Mouse (Mus musculus): ENCODE measurements around the gene Tmem11. TPM values are rescaled to one million over a fixed set of nuclear protein-coding genes. Genes with fewer than 3 reads are reported as not detected.
A peak's percentile ranks its signal among the peaks of the same experiment; 100 is the strongest.

Gene Tmem11
- total and polyA plus RNA-seq, 2 experiments = 19.8 to 67.8 TPM

GRCm38 (mm10) chr11:60837644-60838406, 41.2 kb downstream of the Tmem11 start:
- WGBS = 34% methylated on average over 10 of the region's 10 CpGs
- Histone ChIP-seq H3K27me3 (ENCODE audit: control insufficient read depth, insufficient read depth, low read length) (no peaks in the 10 kb centered on the region), H3K9ac (ENCODE audit: low read depth, low read length) (no peak overlapping the region), H3K4me3 (ENCODE audit: insufficient read depth, low read depth, low read length) (no peak overlapping the region), H3K79me2 (ENCODE audit: control insufficient read depth, insufficient read depth, low read length) (no peaks in the 10 kb centered on the region; the same call in 1 of the 2 replicates), H3K27ac (replicated peaks; ENCODE audit: insufficient read depth, low read depth, low read length) (peak overlapping the region; percentile 18; the same call in 1 of the 2 replicates), H3K4me1 (ENCODE audit: control insufficient read depth, insufficient read depth, low read length) (peaks cover 2% of the 10 kb centered on the region; the same call in 1 of the 2 replicates), H3K36me3 (ENCODE audit: control insufficient read depth, insufficient read depth, low read length) (no peaks in the 10 kb centered on the region)
- DNase-seq (ENCODE audit: extremely low read depth, low read depth, low spot score) = peak; percentile 81
- no peak for TF ChIP-seq POLR2A (IDR thresholded peaks at IDR 0.05; ENCODE audit: extremely low read depth, insufficient read depth, low read length)
- TF ChIP-seq CTCF (IDR thresholded peaks at IDR 0.05; ENCODE audit: low read depth, low read length) = no peak

GRCm38 (mm10) chr11:60836897-60837296, 42.2 kb downstream of the Tmem11 start:
- no peak for DNase-seq (ENCODE audit: extremely low read depth, low read depth, low spot score)
- H3K27me3 ChIP-seq (ENCODE audit: control insufficient read depth, insufficient read depth, low read length) = no peaks in the 10 kb centered on the region
- TF ChIP-seq CTCF (IDR thresholded peaks at IDR 0.05; ENCODE audit: low read depth, low read length) = no peak
- TF ChIP-seq POLR2A (IDR thresholded peaks at IDR 0.05; ENCODE audit: extremely low read depth, insufficient read depth, low read length) = no peak
- no peak overlapping the region for H3K27ac ChIP-seq (replicated peaks; ENCODE audit: insufficient read depth, low read depth, low read length)
- H3K36me3 ChIP-seq (ENCODE audit: control insufficient read depth, insufficient read depth, low read length) = no peaks in the 10 kb centered on the region
- 96% methylated on average over 6 of the region's 6 CpGs for WGBS
- no peak overlapping the region for H3K9ac ChIP-seq (ENCODE audit: low read depth, low read length)
- no peak overlapping the region for H3K4me3 ChIP-seq (ENCODE audit: insufficient read depth, low read depth, low read length)
- peaks cover 2% of the 10 kb centered on the region; the same call in 1 of the 2 replicates for H3K4me1 ChIP-seq (ENCODE audit: control insufficient read depth, insufficient read depth, low read length)
- no peaks in the 10 kb centered on the region; the same call in 1 of the 2 replicates for H3K79me2 ChIP-seq (ENCODE audit: control insufficient read depth, insufficient read depth, low read length)

GRCm38 (mm10) chr11:60830433-60831052, 48.5 kb downstream of the Tmem11 start, which contains the start of gene Dhrs7b:
Dhrs7b (plus strand) TSS chr11:60830631.
- Histone ChIP-seq H3K27ac (replicated peaks; ENCODE audit: insufficient read depth, low read depth, low read length) (peak within 1 kb of the TSS; percentile 78), H3K79me2 (ENCODE audit: control insufficient read depth, insufficient read depth, low read length) (no peaks in the 10 kb centered on the region), H3K4me1 (ENCODE audit: control insufficient read depth, insufficient read depth, low read length) (peaks cover 10% of the 10 kb centered on the region)

GRCm38 (mm10) chr11:60828903-60829302, 50.2 kb downstream of the Tmem11 start:
- Histone ChIP-seq H3K36me3 (ENCODE audit: control insufficient read depth, insufficient read depth, low read length) (no peaks in the 10 kb centered on the region), H3K79me2 (ENCODE audit: control insufficient read depth, insufficient read depth, low read length) (no peaks in the 10 kb centered on the region), H3K27me3 (ENCODE audit: control insufficient read depth, insufficient read depth, low read length) (no peaks in the 10 kb centered on the region), H3K9ac (ENCODE audit: low read depth, low read length) (no peak overlapping the region), H3K4me1 (ENCODE audit: control insufficient read depth, insufficient read depth, low read length) (peaks cover 10% of the 10 kb centered on the region), H3K4me3 (ENCODE audit: insufficient read depth, low read depth, low read length) (no peak overlapping the region), H3K27ac (replicated peaks; ENCODE audit: insufficient read depth, low read depth, low read length) (no peak overlapping the region)
- TF ChIP-seq CTCF (IDR thresholded peaks at IDR 0.05; ENCODE audit: low read depth, low read length) (peak; percentile 46; the same call in 1 of the 2 replicates), POLR2A (IDR thresholded peaks at IDR 0.05; ENCODE audit: extremely low read depth, insufficient read depth, low read length) (no peak)
- DNase-seq (ENCODE audit: extremely low read depth, low read depth, low spot score) = peak; percentile 79
- 23% methylated on average over 2 of the region's 2 CpGs for WGBS

More at GRCm38 (mm10) chr11:60830433-60831052, 48.5 kb downstream of the Tmem11 start, which contains the start of gene Dhrs7b:
- no peaks in the 10 kb centered on the region for H3K36me3 ChIP-seq (ENCODE audit: control insufficient read depth, insufficient read depth, low read length)
- H3K27me3 ChIP-seq (ENCODE audit: control insufficient read depth, insufficient read depth, low read length) = no peaks in the 10 kb centered on the region
- WGBS = under 1% methylated on average over 34 of the region's 34 CpGs
- peak within 1 kb of the TSS; percentile 83 for H3K9ac ChIP-seq (ENCODE audit: low read depth, low read length)
- H3K4me3 ChIP-seq (ENCODE audit: insufficient read depth, low read depth, low read length) = peak within 1 kb of the TSS; percentile 76
- peak; percentile 97 for DNase-seq (ENCODE audit: extremely low read depth, low read depth, low spot score)
- no peak for TF ChIP-seq POLR2A (IDR thresholded peaks at IDR 0.05; ENCODE audit: extremely low read depth, insufficient read depth, low read length)
- TF ChIP-seq CTCF (IDR thresholded peaks at IDR 0.05; ENCODE audit: low read depth, low read length) = no peak

GRCm38 (mm10) chr11:60827241-60827945, 51.7 kb downstream of the Tmem11 start:
- no peaks in the 10 kb centered on the region for H3K36me3 ChIP-seq (ENCODE audit: control insufficient read depth, insufficient read depth, low read length)
- H3K9ac ChIP-seq (ENCODE audit: low read depth, low read length) = no peak overlapping the region
- no peaks in the 10 kb centered on the region for H3K79me2 ChIP-seq (ENCODE audit: control insufficient read depth, insufficient read depth, low read length)
- H3K27ac ChIP-seq (replicated peaks; ENCODE audit: insufficient read depth, low read depth, low read length) = peak overlapping the region; percentile 6; the same call in 1 of the 2 replicates
- TF ChIP-seq CTCF (IDR thresholded peaks at IDR 0.05; ENCODE audit: low read depth, low read length) (no peak), POLR2A (IDR thresholded peaks at IDR 0.05; ENCODE audit: extremely low read depth, insufficient read depth, low read length) (no peak)
- DNase-seq (ENCODE audit: extremely low read depth, low read depth, low spot score) = peak; percentile 86
- WGBS = 63% methylated on average over 4 of the region's 4 CpGs
- peaks cover 10% of the 10 kb centered on the region for H3K4me1 ChIP-seq (ENCODE audit: control insufficient read depth, insufficient read depth, low read length)
- no peak overlapping the region for H3K4me3 ChIP-seq (ENCODE audit: insufficient read depth, low read depth, low read length)
- no peaks in the 10 kb centered on the region for H3K27me3 ChIP-seq (ENCODE audit: control insufficient read depth, insufficient read depth, low read length)

Measured in liver, adult 2 months (tissue).